Mouse (Mus musculus) urinary bladder, postnatal 10 days (tissue): Measurements from ENCODE around the gene Il6.
"Not testable (repeated sequence)": the region's sequence is repeated elsewhere in the genome, so short reads cannot be mapped to it uniquely, and the experiment has no call there.

Experiments used
- DNase-seq: peaks from one replicate; pipeline ENCODE4 v3.0.0; 2022; ENCODE audit warnings: low spot score

Gene Il6

DNA sequence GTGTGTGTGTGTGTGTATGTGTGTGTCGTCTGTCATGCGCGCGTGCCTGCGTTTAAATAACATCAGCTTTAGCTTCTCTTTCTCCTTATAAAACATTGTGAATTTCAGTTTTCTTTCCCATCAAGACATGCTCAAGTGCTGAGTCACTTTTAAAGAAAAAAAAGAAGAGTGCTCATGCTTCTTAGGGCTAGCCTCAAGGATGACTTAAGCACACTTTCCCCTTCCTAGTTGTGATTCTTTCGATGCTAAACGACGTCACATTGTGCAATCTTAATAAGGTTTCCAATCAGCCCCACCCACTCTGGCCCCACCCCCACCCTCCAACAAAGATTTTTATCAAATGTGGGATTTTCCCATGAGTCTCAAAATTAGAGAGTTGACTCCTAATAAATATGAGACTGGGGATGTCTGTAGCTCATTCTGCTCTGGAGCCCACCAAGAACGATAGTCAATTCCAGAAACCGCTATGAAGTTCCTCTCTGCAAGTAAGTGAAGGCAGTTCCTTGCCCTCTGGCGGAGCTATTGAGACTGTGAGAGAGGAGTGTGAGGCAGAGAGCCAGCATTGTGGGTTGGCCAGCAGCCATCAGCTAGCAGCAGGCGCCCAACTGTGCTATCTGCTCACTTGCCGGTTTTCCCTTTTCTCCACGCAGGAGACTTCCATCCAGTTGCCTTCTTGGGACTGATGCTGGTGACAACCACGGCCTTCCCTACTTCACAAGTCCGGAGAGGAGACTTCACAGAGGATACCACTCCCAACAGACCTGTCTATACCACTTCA is at the start of gene Il6:
Gene Il6 (plus strand): TSS at position 389 of the 778 bp plus-strand sequence.
- peak; percentile 54 for DNase-seq

DNA sequence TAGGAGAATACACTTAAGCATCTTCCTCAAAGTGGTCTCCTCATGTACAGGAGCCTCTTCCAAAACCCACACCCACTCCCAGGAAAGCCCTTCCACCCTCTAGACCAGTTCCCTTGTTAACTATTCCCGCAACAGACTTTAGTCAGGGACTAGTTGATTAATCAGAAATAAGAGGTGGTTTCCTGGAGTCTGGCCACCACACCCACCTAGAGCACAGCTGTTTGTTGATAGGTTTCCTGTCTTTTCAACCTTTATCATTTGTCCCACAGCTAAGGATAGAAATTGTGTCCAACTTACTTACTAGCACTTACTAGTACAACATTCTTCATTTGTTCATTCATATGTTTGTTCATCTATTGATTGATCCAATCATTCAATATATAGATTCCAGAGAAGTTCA is 49.4 kb upstream of the Il6 start:
- DNase-seq = no peak

DNA sequence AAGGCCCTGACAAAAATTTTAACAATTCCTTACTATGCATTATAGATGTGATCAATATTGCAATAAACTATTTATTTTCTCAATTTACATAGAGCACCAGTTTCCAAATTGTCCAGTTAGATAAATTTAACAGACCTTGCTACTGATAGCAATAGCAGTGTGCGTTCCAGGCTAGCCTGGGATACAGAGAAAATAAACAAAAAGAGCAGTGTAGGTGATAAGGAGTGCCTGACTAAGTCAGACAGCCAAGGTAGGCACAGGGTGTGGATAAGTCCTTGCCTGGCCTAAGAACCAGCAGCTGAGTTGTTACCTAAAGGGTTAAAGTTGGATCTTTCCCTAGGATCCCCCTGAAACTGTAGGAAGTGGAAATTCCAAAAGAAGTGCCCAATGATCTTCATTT is 42.7 kb upstream of the Il6 start:
- DNase-seq = no peak

DNA sequence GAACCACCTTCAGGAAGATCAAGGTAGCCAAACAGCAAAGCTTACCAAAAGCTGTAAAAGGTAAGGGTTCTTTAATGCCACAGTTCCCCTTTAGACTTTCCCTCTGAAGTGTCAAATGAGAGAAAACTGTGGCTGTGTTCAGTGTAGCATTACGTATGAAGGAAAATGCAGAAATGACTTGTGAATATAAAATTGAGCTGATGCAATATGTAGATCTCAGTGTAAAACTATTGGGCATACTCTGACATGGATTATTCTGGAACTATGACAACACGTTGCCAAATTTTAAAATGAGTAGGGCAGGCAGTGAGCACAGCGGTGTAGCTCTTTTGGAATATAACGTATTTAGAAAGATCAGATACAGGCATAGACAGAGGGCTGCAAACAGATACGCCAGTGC is 40.1 kb upstream of the Il6 start:
- no peak for DNase-seq

DNA sequence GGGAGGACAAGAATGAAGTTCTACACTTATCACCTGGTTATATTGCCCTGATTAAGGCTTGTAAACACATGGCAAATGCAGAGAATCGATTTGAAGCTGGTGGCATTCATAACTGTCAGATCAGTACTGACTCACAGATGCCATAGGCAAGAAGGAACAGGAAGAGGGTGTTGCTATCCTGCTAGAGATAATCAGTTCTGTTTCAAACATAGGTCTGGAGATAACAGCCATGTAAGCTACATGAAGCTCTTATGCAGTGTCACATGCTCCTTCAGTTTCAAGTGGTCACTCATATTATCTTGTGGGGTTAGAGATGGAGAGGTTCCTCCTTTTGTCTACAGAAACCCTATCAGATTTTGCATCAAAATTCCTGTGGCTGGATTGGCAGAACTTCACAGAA is 39.4 kb upstream of the Il6 start:
- no peak for DNase-seq

DNA sequence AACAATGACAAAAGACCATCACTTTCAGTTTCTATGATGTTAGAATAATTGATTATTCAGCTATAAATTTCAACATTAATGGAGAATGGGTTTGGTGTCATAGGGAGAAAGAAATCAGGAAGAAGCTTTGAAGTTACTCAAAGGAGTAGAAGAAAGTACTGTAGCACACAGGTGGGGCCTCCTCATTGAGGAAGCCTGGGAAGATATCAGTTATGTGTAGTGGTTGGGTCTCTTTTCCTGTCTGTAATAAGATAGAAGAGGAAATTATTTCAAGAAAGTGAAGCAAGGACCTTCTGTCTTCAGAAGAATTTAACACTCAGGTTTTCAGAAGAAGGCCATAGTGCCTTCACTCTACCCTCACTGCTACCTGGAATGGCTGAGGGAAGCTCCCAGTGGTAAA is 38.8 kb upstream of the Il6 start:
- DNase-seq = no peak

DNA sequence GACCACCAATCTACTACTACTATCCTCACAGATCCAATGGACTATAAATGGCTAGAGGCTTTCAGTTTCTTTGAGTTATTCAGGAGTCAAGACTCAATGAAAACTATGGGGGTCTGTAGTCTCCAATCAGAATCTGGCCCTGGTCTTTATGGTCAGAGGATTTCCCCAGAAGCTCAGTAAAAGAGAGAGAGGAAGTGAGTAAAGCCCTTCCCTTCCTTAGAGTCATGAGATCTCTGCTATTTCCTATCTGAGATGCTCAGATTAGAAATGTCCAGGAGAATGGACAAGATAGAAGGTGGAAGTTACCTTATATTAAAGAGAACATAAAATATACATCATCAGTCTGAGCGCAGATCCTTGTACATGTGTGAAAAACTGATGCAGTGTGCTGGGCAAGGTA is 19.3 kb upstream of the Il6 start:
- DNase-seq = no peak

DNA sequence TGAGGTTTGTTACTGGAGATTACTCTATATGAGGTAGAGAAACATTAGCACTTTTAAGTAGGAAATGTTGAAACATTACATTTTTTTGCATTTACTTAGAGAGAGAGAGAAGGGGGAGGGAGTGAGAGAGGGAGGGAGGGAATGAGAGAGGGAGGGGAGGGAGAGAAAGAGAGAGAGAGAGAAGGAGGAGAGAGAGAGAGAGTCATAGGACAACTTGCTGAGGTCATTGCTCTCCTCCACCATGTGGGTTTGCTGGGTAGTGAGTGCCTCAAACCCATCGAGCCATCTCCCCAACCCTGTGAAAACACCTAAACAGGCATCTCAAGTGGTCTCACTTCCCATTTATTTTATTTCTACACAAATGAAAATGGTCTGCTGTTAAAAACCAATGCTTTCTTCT is 18.6 kb upstream of the Il6 start:
- DNase-seq = no peak

DNA sequence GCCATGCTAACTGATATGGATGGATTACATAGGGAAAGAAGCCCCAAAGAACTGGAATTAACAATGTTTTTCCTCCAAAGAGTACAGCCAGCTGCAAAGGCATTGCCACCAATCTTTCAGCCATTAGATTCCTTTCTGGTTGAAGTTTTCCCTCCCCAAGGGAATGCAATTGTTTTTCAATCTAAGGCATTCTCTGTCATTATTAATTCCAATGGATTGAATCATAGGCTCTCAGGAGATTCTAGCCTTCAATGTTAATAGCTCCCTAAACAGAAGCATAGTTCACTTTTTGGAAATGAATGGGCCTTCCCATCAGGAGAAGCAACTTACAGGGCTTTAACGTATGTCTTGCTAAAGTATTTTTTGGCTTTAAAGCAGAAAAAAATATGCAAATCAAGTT is 15.6 kb upstream of the Il6 start:
- DNase-seq = no peak

DNA sequence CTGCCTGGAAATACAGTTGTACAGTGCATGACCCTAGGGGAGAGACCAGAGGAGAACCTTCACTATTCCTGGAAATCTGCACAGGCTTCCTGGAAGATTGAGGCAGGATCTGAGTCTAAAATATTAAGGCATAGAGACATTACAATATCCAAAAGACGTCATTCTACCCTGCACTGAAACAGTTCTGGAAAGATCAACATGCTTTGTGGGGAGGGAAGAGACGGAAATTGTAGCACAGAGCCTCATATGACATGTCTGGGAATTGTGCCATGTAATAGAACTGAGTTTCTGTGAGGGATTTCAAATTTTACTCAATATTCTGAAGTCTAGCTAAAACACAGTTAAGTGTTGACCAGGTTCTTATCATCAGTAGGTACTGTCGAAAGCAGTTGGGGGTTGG is 12.0 kb upstream of the Il6 start:
- no peak for DNase-seq

DNA sequence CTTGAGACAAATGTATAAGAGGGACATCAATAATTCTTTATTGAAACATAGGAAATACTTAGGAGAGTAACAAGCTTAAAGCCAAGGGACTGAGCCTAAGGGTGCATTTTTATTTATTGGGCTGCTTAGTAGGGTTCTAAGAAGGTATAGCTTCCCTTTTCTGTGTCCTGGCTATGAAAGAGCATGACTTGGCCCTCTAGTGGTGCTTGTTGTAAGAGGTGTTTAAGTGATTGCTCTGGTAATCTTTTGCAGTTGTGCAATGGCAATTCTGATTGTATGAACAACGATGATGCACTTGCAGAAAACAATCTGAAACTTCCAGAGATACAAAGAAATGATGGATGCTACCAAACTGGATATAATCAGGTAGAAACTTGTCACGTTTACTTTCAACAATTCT is 1.7 kb downstream of the Il6 start:
- no peak for DNase-seq

DNA sequence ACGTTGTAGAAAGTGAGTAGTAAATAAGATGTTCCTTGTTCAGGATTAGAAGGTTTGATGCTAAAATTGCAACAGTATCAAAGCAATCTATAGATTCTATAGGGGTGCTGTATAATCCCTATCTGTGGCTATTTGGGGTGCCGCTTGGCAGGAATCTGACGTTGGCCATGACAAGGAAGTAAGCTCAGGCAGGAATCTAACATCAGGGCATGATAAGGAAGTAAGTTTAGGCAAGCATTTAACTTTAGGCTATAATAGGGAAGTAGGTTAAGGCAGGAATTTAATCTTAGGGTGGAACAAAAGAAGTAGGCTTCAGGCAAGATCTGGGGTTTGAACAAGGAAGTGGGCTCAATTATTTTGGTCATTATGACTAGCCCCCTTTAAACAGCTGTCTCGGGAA is 22.9 kb downstream of the Il6 start:
- DNase-seq = not testable (repeated sequence)

DNA sequence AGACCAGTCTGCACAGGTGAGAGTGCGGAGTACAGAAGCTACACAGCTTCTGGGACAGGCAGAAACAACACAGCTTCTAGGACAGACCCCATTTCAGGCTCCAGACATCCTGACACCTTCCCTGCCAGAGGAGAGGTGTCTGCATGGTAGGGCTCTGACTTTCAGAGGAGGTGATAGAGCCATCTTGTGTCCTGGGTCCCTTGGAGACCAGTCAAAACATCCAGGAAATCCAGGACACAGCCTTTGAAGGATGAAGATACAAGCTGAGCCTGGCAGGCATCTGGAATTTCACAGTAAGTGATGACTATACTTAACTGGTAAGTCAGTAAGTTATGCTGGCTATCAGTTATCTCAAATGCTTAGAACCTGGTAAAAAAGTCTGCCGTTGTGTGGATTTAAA is 24.2 kb downstream of the Il6 start:
- DNase-seq = not testable (repeated sequence)

DNA sequence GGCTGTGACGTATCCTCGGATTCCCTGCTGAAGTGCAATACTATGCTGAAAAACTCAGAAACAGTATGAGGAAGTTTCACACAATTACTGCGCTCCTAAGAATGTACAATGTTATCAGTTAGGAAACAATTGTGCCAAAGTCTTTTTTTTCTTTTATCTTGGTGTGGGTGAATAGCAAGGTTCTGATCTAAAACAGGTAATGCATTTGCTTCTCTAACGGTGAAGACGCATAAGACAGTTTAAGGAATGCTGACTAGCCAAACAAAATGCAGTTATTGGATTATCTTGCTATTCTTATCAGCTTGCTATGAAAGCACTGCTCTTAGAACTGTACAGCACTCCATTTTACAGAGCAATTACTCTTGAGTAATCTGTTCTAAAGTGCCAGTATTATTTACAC is 26.4 kb downstream of the Il6 start:
- not testable (repeated sequence) for DNase-seq

DNA sequence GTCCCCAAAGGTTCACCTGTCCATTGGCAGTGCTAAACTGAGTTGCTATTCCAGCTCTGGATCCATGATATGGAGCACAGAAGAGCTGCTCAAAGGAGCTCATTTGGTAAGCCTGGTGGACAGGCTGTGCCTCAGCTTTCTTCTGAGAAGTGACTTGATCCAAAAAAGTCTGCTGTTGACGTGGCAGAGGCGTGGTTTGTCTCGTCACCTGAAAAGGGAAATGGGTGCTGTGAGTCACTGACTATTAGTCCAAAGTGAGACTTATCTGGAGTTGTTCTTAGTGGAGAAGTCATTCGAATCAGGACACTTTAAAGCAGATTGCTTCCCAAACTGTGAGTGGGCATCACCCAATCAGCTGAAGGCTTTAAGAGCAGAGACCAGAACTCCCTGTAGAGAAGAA is 26.9 kb downstream of the Il6 start:
- DNase-seq = not testable (repeated sequence)

DNA sequence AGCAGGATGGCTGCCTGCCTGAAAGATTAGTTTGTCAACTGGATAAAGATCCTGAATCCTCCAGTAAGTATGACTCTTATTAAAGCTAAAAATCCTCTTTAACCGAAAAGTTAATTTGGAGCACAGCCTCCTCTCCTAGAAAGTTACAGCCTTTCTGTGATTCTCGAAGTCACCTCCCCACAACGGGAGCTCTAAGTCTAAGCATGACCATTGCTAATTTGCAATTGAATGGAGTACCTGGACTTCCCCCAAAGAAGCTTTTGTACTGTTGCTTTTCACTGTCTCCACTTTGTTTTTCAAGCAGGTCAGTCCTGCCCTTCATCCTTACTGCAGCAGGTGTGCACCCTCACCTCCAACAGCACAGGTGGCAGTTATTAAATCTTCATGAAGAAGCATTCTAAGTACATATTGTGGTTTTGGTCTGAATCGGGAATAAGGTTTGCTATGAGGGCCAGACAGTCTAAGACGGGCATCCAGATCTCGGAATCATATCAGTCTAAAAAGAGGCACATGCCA is 45.4 kb downstream of the Il6 start:
- no peak for DNase-seq

DNA sequence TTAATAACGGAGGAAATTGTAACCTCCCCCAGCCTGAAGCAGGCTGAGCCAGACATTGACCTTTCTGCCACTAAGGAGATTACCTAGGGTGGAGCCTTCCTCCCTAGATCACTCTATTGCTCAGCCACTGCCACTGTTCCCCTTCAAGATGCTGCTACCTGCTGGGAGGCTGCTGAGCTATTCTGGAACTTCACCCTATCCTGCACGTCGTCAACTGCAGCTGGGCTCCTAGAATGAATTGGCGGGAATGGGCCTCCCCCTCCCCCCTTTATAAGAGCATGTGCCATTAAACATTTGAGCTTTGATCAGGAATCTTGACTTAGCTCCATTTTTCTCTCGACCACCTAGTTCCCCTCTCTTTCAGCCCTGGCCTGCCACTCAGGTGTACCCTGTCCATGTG is 46.7 kb downstream of the Il6 start:
- DNase-seq = not testable (repeated sequence)

DNA sequence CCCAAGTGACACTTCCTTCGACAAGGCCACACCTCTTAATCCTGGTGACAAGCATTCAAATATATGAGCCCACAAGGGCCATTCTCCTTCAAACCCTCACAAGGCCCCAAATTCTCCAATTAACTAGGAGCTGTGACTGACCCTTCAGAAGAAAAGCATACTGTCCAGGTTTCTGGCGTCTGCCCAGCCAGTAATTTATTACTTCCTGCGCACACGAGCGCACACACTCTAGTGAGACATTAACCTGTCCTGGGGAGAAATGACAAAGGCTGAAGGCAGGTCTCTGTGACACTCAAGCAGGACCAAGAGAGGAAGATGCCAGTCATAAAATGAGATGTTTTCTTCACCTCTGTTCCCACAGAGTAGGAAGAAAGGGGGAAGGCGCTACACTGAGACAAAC is 54.8 kb downstream of the Il6 start:
- DNase-seq = no peak
